Mouse (Mus musculus) ES-Bruce4 (cell line): Measurements from ENCODE around the gene Efcab11.

ENCODE experiments used
- CTCF ChIP-seq: IDR thresholded peaks from one replicate; pipeline ENCODE4 v1.8.1; 2011; ENCODE audit warnings: low read depth, low read length
- EP300 ChIP-seq: IDR thresholded peaks from 2 replicates; pipeline ENCODE4 v1.6.1; 2011; ENCODE audit warnings: low read depth, low read length; ENCODE audit not compliant: insufficient read depth

GRCm38 (mm10) chr12:99864613-99865012, 19.6 kb downstream of the Efcab11 start:
- TF ChIP-seq CTCF (no peak), EP300 (no peak)
